Mouse (Mus musculus) embryonic facial prominence, embryonic 13.5 days (tissue): ENCODE measurements at regions not wholly inside any gene's neighbourhood (a gene's known extent, or its start where the extent isn't known, plus 50 kb on each side); places are given as distances from the start of the nearest gene placed in this dataset.

Experiments
- ATAC-seq: fragments of 200-750 bp; cut with Nextera tagmentation; 2 replicates; pipeline ENCODE4 v1.8.0; 2017; ENCODE audit warnings: low read depth; ENCODE audit not compliant: insufficient number of reproducible peaks, insufficient read depth, low FRiP score, low TSS enrichment
- H3K27ac ChIP-seq: fragments of 300-500 bp; sonication (generic); 2 replicates; pipeline ENCODE4 v1.5.1; 2015; ENCODE audit warnings: moderate library complexity, mild to moderate bottlenecking, inconsistent platforms
- H3K27me3 ChIP-seq: fragments of 300-500 bp; sonication (generic); 2 replicates; pipeline ENCODE4 v1.6.1; 2015; ENCODE audit warnings: mild to moderate bottlenecking, inconsistent platforms
- H3K36me3 ChIP-seq: fragments of 300-500 bp; sonication (generic); 2 replicates; pipeline ENCODE4 v1.6.1; 2015; ENCODE audit warnings: mild to moderate bottlenecking, inconsistent platforms
- H3K4me1 ChIP-seq: fragments of 300-500 bp; sonication (generic); 2 replicates; pipeline ENCODE4 v1.6.1; 2015; ENCODE audit warnings: inconsistent platforms
- H3K4me2 ChIP-seq: fragments of 300-500 bp; sonication (generic); 2 replicates; pipeline ENCODE4 v1.6.1; 2015; ENCODE audit warnings: moderate library complexity, mild to moderate bottlenecking, inconsistent platforms
- H3K4me3 ChIP-seq: fragments of 300-500 bp; sonication (generic); 2 replicates; pipeline ENCODE4 v1.5.1; 2015; ENCODE audit warnings: mild to moderate bottlenecking, inconsistent platforms
- H3K9ac ChIP-seq: fragments of 300-500 bp; sonication (generic); 2 replicates; pipeline ENCODE4 v1.6.1; 2015; ENCODE audit warnings: mild to moderate bottlenecking, inconsistent platforms
- H3K9me3 ChIP-seq: fragments of 300-500 bp; sonication (generic); 2 replicates; pipeline ENCODE4 v1.6.1; 2016; ENCODE audit warnings: inconsistent platforms
- WGBS: fragments of 180-500 bp; shearing (Covaris S2); methylation state at CpG from one replicate; pipeline ENCODE4 v1.1.7; 2015; ENCODE audit warnings: mixed read lengths; 5-methylcytosine and 5-hydroxymethylcytosine counted together

GRCm38 (mm10) chr9:30308281-30308680 is 118.6 kb upstream of the Snx19 start:
- Histone ChIP-seq H3K9ac (no peak overlapping the region), H3K4me2 (no peak overlapping the region), H3K27ac (no peak overlapping the region), H3K36me3 (no peaks in the 10 kb centered on the region), H3K4me3 (no peak overlapping the region), H3K27me3 (no peaks in the 10 kb centered on the region), H3K9me3 (no peaks in the 10 kb centered on the region), H3K4me1 (no peaks in the 10 kb centered on the region)
- ATAC-seq = no peak
- WGBS = 18% methylated on average over 2 of the region's 2 CpGs

GRCm38 (mm10) chr9:30313360-30313759 is 113.5 kb upstream of the Snx19 start:
- 98% methylated on average over 1 of the region's 1 CpGs for WGBS
- Histone ChIP-seq H3K4me2 (no peak overlapping the region), H3K27me3 (no peaks in the 10 kb centered on the region), H3K4me3 (no peak overlapping the region), H3K4me1 (peaks cover 16% of the 10 kb centered on the region), H3K27ac (no peak overlapping the region), H3K36me3 (no peaks in the 10 kb centered on the region), H3K9ac (no peak overlapping the region), H3K9me3 (no peaks in the 10 kb centered on the region)
- no peak for ATAC-seq

DNA sequence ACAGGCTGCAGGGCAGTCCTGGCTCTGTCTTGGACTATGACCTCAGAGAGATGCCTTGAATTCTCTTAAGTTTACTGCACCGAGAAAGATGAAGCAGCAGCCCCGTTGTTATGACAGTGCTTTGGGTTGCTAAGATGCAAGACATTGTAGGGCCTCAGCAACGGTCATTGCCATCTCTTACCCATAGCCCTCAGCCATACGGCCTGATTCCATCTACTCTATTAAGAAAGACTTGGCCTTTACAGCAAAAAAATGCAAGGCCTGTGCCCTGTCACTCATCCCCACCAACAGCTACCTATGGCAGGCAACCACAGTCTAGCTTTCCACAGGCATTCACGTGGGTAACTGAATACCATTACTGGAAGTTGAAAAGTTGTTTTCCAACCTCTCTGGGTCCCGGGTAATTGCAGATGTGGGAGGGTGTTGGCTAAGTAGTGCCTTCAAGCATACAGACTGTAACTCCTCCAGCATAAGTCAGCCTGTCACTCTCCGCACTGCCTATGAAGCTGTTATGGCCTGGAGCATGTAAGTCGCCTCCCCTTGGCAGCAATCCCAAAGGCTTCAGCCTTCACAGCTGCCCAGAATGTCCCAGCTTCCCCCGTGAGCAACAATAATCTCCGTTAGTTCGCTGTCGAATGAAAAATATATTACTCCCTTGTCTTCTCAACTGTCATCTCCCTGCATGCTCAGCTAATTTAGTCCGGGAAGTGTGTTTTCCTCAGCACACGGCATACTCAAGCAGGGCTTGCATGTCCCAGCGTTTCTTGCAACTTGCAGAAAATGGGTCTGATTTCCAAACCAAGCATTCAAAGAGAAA is 112.3 kb upstream of the Snx19 start:
- peak overlapping the region; percentile 16 for H3K4me2 ChIP-seq
- peak overlapping the region; percentile 63 for H3K27ac ChIP-seq
- H3K36me3 ChIP-seq = no peaks in the 10 kb centered on the region
- 48% methylated on average over 15 of the region's 15 CpGs for WGBS
- no peak overlapping the region for H3K9ac ChIP-seq
- no peaks in the 10 kb centered on the region for H3K9me3 ChIP-seq
- H3K27me3 ChIP-seq = no peaks in the 10 kb centered on the region
- no peak overlapping the region for H3K4me3 ChIP-seq
- ATAC-seq = peak; percentile 82
- peaks cover 16% of the 10 kb centered on the region for H3K4me1 ChIP-seq

- ATAC-seq = no peak
- H3K9ac ChIP-seq = no peak overlapping the region
- peak overlapping the region; percentile 16 for H3K4me2 ChIP-seq
- H3K27ac ChIP-seq = peak overlapping the region; percentile 63
- no peaks in the 10 kb centered on the region for H3K36me3 ChIP-seq
- 41% methylated on average over 6 of the region's 6 CpGs for WGBS
- H3K4me3 ChIP-seq = no peak overlapping the region
- no peaks in the 10 kb centered on the region for H3K27me3 ChIP-seq
- H3K9me3 ChIP-seq = no peaks in the 10 kb centered on the region
- H3K4me1 ChIP-seq = peaks cover 16% of the 10 kb centered on the region
Observed at GRCm38 (mm10) chr9:30315172-30315644, 111.7 kb upstream of the Snx19 start.

- peaks cover 3% of the 10 kb centered on the region; the same call in 1 of the 2 replicates for H3K4me1 ChIP-seq
- no peaks in the 10 kb centered on the region for H3K9me3 ChIP-seq
- no peak overlapping the region for H3K4me2 ChIP-seq
- no peaks in the 10 kb centered on the region for H3K27me3 ChIP-seq
- no peak for ATAC-seq
- 87% methylated on average over 2 of the region's 2 CpGs for WGBS
- no peak overlapping the region for H3K9ac ChIP-seq
- H3K4me3 ChIP-seq = no peak overlapping the region
- H3K36me3 ChIP-seq = no peaks in the 10 kb centered on the region
- no peak overlapping the region for H3K27ac ChIP-seq
Observed at GRCm38 (mm10) chr9:30344866-30345265, 82.0 kb upstream of the Snx19 start.

DNA sequence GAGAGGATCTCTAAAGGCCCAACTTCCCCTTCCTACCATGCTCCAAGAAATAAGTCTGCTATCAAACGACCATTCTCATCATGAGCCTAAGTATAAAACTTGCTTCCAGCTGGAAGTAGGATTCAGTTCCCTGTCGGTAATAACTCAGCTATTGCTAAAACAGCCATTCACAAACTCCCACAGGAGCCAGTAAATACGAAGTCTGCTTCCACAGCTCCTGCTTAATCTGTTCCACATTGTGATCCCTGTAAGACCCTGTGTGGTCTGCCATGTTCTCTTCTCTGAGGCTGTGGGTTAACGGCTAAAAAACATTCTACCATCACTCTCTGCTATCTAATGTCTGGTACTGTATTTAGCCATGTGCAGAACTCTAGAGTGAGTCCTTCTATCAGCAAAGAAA is 72.9 kb upstream of the Snx19 start:
- Histone ChIP-seq H3K9me3 (no peaks in the 10 kb centered on the region), H3K4me2 (no peak overlapping the region), H3K27me3 (no peaks in the 10 kb centered on the region), H3K36me3 (no peaks in the 10 kb centered on the region), H3K27ac (no peak overlapping the region), H3K4me3 (no peak overlapping the region), H3K9ac (no peak overlapping the region), H3K4me1 (no peaks in the 10 kb centered on the region)
- 29% methylated on average over 4 of the region's 4 CpGs for WGBS
- no peak for ATAC-seq

- Histone ChIP-seq H3K4me3 (no peak overlapping the region), H3K9me3 (no peaks in the 10 kb centered on the region), H3K27ac (no peak overlapping the region), H3K4me2 (no peak overlapping the region), H3K4me1 (no peaks in the 10 kb centered on the region), H3K9ac (no peak overlapping the region), H3K36me3 (no peaks in the 10 kb centered on the region), H3K27me3 (no peaks in the 10 kb centered on the region)
- WGBS = 90% methylated on average over 2 of the region's 2 CpGs
- ATAC-seq = no peak
Observed at GRCm38 (mm10) chr9:30355642-30356041, 71.3 kb upstream of the Snx19 start.

DNA sequence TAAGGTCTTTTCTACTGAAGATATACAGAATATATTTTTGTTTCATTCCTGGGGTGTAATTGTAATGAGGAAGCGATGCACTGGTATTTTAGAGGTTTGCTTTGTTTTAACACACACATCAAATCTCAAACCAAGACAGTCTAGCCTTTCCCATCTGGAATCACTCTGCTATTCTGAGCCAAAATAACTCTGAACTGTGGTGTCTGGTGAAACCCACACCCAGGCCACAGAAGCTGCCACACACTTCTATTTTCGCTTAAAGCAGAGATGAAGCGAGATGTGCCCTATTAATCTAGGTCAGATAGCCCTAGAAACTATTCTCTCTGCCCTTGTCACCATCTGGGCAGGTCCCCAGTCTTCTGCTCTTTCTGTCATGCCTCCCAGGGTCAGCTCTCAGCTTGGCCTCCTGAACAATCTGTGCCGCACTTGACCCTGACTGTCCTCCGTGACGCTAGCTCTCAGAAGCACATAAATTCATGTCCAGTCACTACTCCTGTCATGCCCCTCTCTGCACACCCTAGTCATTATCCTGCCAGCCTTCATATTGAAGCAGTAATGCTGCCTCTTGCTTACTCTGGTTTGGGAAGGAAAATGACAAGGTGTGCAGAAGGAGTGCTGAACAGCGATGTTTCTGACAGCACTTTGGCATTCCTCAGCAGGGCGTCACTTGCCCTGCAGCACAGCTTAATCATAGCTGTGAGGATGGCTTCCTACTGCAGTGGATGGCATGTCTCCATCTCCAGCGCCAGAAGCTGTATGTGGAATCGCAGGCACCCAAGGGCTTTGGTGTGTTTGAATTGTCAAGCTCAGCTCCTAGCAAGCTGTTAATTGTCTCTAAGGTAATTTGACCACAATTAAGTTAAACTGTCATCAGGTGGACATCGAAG is 57.1 kb upstream of the Snx19 start:
- H3K4me3 ChIP-seq = no peak overlapping the region
- H3K9ac ChIP-seq = no peak overlapping the region
- H3K27me3 ChIP-seq = no peaks in the 10 kb centered on the region
- ATAC-seq = peak; percentile 52; the same call in 1 of the 2 replicates
- 0 out of 2 replicates have a peak overlapping the region, but pooled peaks have one; percentile 9 for H3K4me2 ChIP-seq
- H3K36me3 ChIP-seq = no peaks in the 10 kb centered on the region
- no peaks in the 10 kb centered on the region for H3K9me3 ChIP-seq
- 42% methylated on average over 11 of the region's 11 CpGs for WGBS
- peaks cover 14% of the 10 kb centered on the region for H3K4me1 ChIP-seq
- H3K27ac ChIP-seq = peak overlapping the region; percentile 70

DNA sequence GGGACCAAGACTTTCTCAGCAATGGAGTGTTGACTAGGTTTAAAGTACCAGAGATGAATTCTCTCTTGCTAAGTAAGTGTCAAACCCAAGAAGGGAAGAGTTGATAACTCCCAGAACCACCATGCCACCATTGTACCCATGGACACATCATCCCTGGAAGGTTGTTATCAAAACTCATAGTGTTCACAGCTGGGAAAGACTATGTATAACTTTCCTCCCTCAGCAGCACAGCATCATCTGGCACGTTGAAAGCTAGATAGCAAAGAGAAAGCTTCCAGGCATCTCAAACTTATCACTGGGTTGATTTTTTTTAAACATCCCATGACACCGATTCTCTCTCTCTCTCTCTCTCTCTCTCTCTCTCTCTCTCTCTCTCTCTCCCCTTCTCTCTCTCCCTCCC is 56.1 kb upstream of the Snx19 start:
- WGBS = 68% methylated on average over 2 of the region's 2 CpGs

DNA sequence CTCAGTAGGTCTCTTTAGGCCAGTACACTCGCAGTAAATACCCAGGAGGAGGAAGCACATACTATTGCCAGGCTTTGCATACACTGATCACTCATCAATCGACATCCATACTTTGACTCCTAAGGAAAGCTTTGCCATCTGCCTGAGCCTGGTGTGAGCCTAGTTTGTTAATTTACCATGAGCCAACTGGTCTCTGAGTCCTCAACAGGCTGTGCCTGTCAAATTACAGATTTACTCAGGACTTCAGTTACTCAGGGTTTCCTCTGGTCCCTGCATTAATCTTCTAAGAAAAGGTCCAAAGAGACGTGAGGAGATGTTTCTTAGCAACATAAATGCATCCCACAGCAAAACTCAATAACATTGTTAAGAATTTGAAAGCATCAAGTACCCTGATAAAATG is 50.0 kb upstream of the Snx19 start:
- no peak overlapping the region for H3K9ac ChIP-seq
- H3K4me2 ChIP-seq = no peak overlapping the region
- H3K4me1 ChIP-seq = no peaks in the 10 kb centered on the region
- H3K4me3 ChIP-seq = no peak overlapping the region
- no peaks in the 10 kb centered on the region for H3K27me3 ChIP-seq
- H3K36me3 ChIP-seq = no peaks in the 10 kb centered on the region
- no peak for ATAC-seq
- H3K9me3 ChIP-seq = no peaks in the 10 kb centered on the region
- 75% methylated on average over 3 of the region's 3 CpGs for WGBS
- H3K27ac ChIP-seq = no peak overlapping the region

More for the DNA sequence above, 56.1 kb upstream of the Snx19 start:
- Histone ChIP-seq H3K4me1 (peaks cover 14% of the 10 kb centered on the region), H3K4me3 (no peak overlapping the region), H3K4me2 (no peak overlapping the region), H3K9me3 (no peaks in the 10 kb centered on the region), H3K36me3 (no peaks in the 10 kb centered on the region), H3K9ac (no peak overlapping the region), H3K27me3 (no peaks in the 10 kb centered on the region), H3K27ac (no peak overlapping the region)
- ATAC-seq = no peak
